Mouse (Mus musculus): ENCODE measurements around the gene Plppr4. TPM values are rescaled to one million over a fixed set of nuclear protein-coding genes. Genes with fewer than 3 reads are reported as not detected.

The Plppr4 gene
- polyA plus RNA-seq (2014; fragmentation: Illumina TruSeq; extraction: RNeasy Lipid Tissue Mini Kit (QIAGEN cat#74804); ENCODE audit: low read depth, low replicate concordance) = not detected

DNA sequence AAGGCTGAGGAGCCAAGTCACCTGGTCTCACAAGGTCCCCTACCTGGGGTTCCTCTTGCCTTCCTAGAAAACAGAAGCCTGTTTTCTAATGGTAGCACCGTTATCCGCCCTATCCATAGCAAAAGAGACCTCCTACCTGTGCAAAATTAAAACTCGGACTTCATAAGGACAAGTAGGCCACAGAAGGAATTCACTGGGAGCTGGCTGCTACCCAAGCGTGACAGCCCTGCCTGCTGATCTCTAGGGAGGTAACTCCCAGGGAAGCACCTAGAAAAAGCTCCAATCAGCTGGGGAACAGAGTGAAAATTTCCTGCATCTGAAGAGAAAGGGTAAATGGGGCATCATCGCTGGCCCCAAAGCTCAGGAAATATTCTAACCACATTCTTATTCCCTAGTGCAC lies at the start of gene Plppr4:
Gene Plppr4 (minus strand): TSS at position 349 of the 400 bp plus-strand sequence.

Other genes starting within 250 kb of the Plppr4 start
- gene Plppr5, start 214.0 kb upstream of the Plppr4 start, polyA plus RNA-seq (2014; fragmentation: Illumina TruSeq; extraction: RNeasy Lipid Tissue Mini Kit (QIAGEN cat#74804); ENCODE audit: low read depth, low replicate concordance) = 0.61 TPM

Data from liver, adult 10 weeks (tissue).